Mouse (Mus musculus) cerebellum, adult 2 months (tissue): ENCODE measurements at regions not wholly inside any gene's neighbourhood (a gene's known extent, or its start where the extent isn't known, plus 50 kb on each side); places are given as distances from the start of the nearest gene placed in this dataset.

Experiments used
- CTCF ChIP-seq: fragments of 200-500 bp; IDR thresholded peaks from 2 replicates; pipeline ENCODE4 v1.5.1; 2011; ENCODE audit warnings: low read depth, mild to moderate bottlenecking, control low read depth, low read length, moderate library complexity, borderline replicate concordance; ENCODE audit not compliant: insufficient read depth
- POLR2A ChIP-seq: fragments of 200-500 bp; IDR thresholded peaks from 2 replicates; pipeline ENCODE4 v1.6.1; 2011; ENCODE audit warnings: low read length, control low read depth, borderline replicate concordance; ENCODE audit not compliant: insufficient read depth

GRCm38 (mm10) chr3:50940656-50941055 is 283.6 kb upstream of the Noct start:
- TF ChIP-seq POLR2A (no peak), CTCF (no peak)
